Mouse (Mus musculus): ENCODE data around the gene Tmub1. TPM values are rescaled to one million over a fixed set of nuclear protein-coding genes. Genes with fewer than 3 reads are reported as not detected.

Gene Tmub1
- polyA plus RNA-seq, 1 experiment from 2014 or later, result 23.8 TPM

GRCm38 (mm10) chr5:24483326-24483725 is 35.7 kb upstream of the Tmub1 start:
- peaks cover 7% of the 10 kb centered on the region; the same call in 1 of the 2 replicates for H3K4me1 ChIP-seq (ENCODE audit: control insufficient read depth, insufficient read depth, low read length)
- peaks cover 74% of the 10 kb centered on the region for H3K36me3 ChIP-seq (ENCODE audit: control insufficient read depth, insufficient read depth, low read length)

GRCm38 (mm10) chr5:24482247-24483079 is 34.8 kb upstream of the Tmub1 start:
- ATAC-seq (ENCODE audit: low FRiP score, low TSS enrichment), result peak; percentile 41
- H3K27me3 ChIP-seq (ENCODE audit: control insufficient read depth, insufficient read depth, low read length), result no peaks in the 10 kb centered on the region
- no peak overlapping the region for H3K9ac ChIP-seq (ENCODE audit: low read depth, low read length)
- H3K4me2 ChIP-seq (replicated peaks; ENCODE audit: low read depth, low read length), result no peak overlapping the region
- no peak overlapping the region for H3K4me3 ChIP-seq (ENCODE audit: low read length)
- peaks cover 74% of the 10 kb centered on the region for H3K36me3 ChIP-seq (ENCODE audit: control insufficient read depth, insufficient read depth, low read length)
- H3K9me3 ChIP-seq (ENCODE audit: control insufficient read depth, low read length), result no peaks in the 10 kb centered on the region
- 60% methylated on average over 41 of the region's 41 CpGs for WGBS
- peak overlapping the region; percentile 12 for H3K27ac ChIP-seq (ENCODE audit: low read depth, low read length)
- peaks cover 7% of the 10 kb centered on the region; the same call in 1 of the 2 replicates for H3K4me1 ChIP-seq (ENCODE audit: control insufficient read depth, insufficient read depth, low read length)

More at GRCm38 (mm10) chr5:24483326-24483725, 35.7 kb upstream of the Tmub1 start:
- ATAC-seq (ENCODE audit: low FRiP score, low TSS enrichment), result peak; percentile 24
- H3K4me3 ChIP-seq (ENCODE audit: low read length), result no peak overlapping the region
- H3K9me3 ChIP-seq (ENCODE audit: control insufficient read depth, low read length), result no peaks in the 10 kb centered on the region
- H3K27me3 ChIP-seq (ENCODE audit: control insufficient read depth, insufficient read depth, low read length), result no peaks in the 10 kb centered on the region
- peak overlapping the region; percentile 18; the same call in 1 of the 2 replicates for H3K9ac ChIP-seq (ENCODE audit: low read depth, low read length)
- 24% methylated on average over 11 of the region's 11 CpGs for WGBS
- H3K27ac ChIP-seq (ENCODE audit: low read depth, low read length), result peak overlapping the region; percentile 12; the same call in 1 of the 2 replicates
- H3K4me2 ChIP-seq (replicated peaks; ENCODE audit: low read depth, low read length), result no peak overlapping the region

- Histone ChIP-seq H3K27me3 (ENCODE audit: control insufficient read depth, insufficient read depth, low read length) (no peaks in the 10 kb centered on the region), H3K36me3 (ENCODE audit: control insufficient read depth, insufficient read depth, low read length) (peaks cover 75% of the 10 kb centered on the region), H3K4me3 (ENCODE audit: low read length) (no peak overlapping the region), H3K4me2 (replicated peaks; ENCODE audit: low read depth, low read length) (no peak overlapping the region), H3K4me1 (ENCODE audit: control insufficient read depth, insufficient read depth, low read length) (peaks cover 7% of the 10 kb centered on the region; the same call in 1 of the 2 replicates), H3K9ac (ENCODE audit: low read depth, low read length) (0 out of 2 replicates have a peak overlapping the region, but pooled peaks have one; percentile 8), H3K27ac (ENCODE audit: low read depth, low read length) (no peak overlapping the region), H3K9me3 (ENCODE audit: control insufficient read depth, low read length) (no peaks in the 10 kb centered on the region)
- peak; percentile 40; the same call in 1 of the 2 replicates for ATAC-seq (ENCODE audit: low FRiP score, low TSS enrichment)
- WGBS, result 8% methylated on average over 4 of the region's 4 CpGs
Observed at GRCm38 (mm10) chr5:24481647-24482046, 34.0 kb upstream of the Tmub1 start.

DNA sequence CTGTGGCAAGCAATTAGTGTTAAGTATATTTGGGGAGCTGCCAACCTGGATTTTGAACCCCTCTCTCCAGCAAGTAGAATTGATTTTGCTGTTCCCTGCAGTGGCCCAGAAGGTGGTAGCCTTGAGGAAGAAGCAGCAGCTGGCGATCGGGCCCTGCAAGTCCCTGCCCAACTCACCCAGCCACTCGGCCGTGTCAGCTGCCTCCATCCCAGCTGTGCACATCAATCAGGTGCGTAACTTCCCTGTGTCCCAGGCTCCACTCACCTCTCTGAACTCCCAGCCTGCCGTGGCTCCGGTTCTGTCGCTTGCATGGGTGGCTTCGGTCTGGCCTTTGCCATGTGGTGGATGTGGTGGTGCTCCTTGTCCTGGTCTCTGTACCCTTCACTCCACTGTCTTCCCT is 30.3 kb upstream of the Tmub1 start:
- no peak overlapping the region for H3K27ac ChIP-seq (ENCODE audit: low read depth, low read length)
- WGBS, result 45% methylated on average over 9 of the region's 9 CpGs
- peaks cover 14% of the 10 kb centered on the region; the same call in 1 of the 2 replicates for H3K4me1 ChIP-seq (ENCODE audit: control insufficient read depth, insufficient read depth, low read length)
- H3K36me3 ChIP-seq (ENCODE audit: control insufficient read depth, insufficient read depth, low read length), result peaks cover 62% of the 10 kb centered on the region
- no peak overlapping the region for H3K4me2 ChIP-seq (replicated peaks; ENCODE audit: low read depth, low read length)
- H3K27me3 ChIP-seq (ENCODE audit: control insufficient read depth, insufficient read depth, low read length), result peaks cover 6% of the 10 kb centered on the region; the same call in 1 of the 2 replicates
- no peaks in the 10 kb centered on the region for H3K9me3 ChIP-seq (ENCODE audit: control insufficient read depth, low read length)
- ATAC-seq (ENCODE audit: low FRiP score, low TSS enrichment), result no peak
- no peak overlapping the region for H3K9ac ChIP-seq (ENCODE audit: low read depth, low read length)
- H3K4me3 ChIP-seq (ENCODE audit: low read length), result no peak overlapping the region

GRCm38 (mm10) chr5:24475476-24476241 is 28.0 kb upstream of the Tmub1 start:
- Histone ChIP-seq H3K27ac (ENCODE audit: low read depth, low read length) (no peak overlapping the region), H3K36me3 (ENCODE audit: control insufficient read depth, insufficient read depth, low read length) (peaks cover 44% of the 10 kb centered on the region), H3K9ac (ENCODE audit: low read depth, low read length) (peak overlapping the region; percentile 51; the same call in 1 of the 2 replicates), H3K4me3 (ENCODE audit: low read length) (peak overlapping the region; percentile 50), H3K4me2 (replicated peaks; ENCODE audit: low read depth, low read length) (peak overlapping the region; percentile 92; the same call in 1 of the 2 replicates), H3K9me3 (ENCODE audit: control insufficient read depth, low read length) (no peaks in the 10 kb centered on the region), H3K4me1 (ENCODE audit: control insufficient read depth, insufficient read depth, low read length) (peaks cover 18% of the 10 kb centered on the region; the same call in 1 of the 2 replicates), H3K27me3 (ENCODE audit: control insufficient read depth, insufficient read depth, low read length) (peaks cover 6% of the 10 kb centered on the region; the same call in 1 of the 2 replicates)
- ATAC-seq (ENCODE audit: low FRiP score, low TSS enrichment), result 0 out of 2 replicates have a peak, but pooled peaks have one; percentile 10
- 79% methylated on average over 6 of the region's 6 CpGs for WGBS

- peak overlapping the region; percentile 92 for H3K4me2 ChIP-seq (replicated peaks; ENCODE audit: low read depth, low read length)
- peaks cover 6% of the 10 kb centered on the region; the same call in 1 of the 2 replicates for H3K27me3 ChIP-seq (ENCODE audit: control insufficient read depth, insufficient read depth, low read length)
- no peak overlapping the region for H3K27ac ChIP-seq (ENCODE audit: low read depth, low read length)
- WGBS, result 2% methylated on average over 60 of the region's 67 CpGs
- H3K4me1 ChIP-seq (ENCODE audit: control insufficient read depth, insufficient read depth, low read length), result peaks cover 18% of the 10 kb centered on the region; the same call in 1 of the 2 replicates
- peaks cover 35% of the 10 kb centered on the region for H3K36me3 ChIP-seq (ENCODE audit: control insufficient read depth, insufficient read depth, low read length)
- peak; percentile 18; the same call in 1 of the 2 replicates for ATAC-seq (ENCODE audit: low FRiP score, low TSS enrichment)
- no peaks in the 10 kb centered on the region for H3K9me3 ChIP-seq (ENCODE audit: control insufficient read depth, low read length)
- H3K4me3 ChIP-seq (ENCODE audit: low read length), result peak overlapping the region; percentile 50
- H3K9ac ChIP-seq (ENCODE audit: low read depth, low read length), result peak overlapping the region; percentile 51
Observed at GRCm38 (mm10) chr5:24474723-24475261, 27.1 kb upstream of the Tmub1 start.

- Histone ChIP-seq H3K36me3 (ENCODE audit: control insufficient read depth, insufficient read depth, low read length) (peaks cover 29% of the 10 kb centered on the region), H3K9me3 (ENCODE audit: control insufficient read depth, low read length) (no peaks in the 10 kb centered on the region), H3K9ac (ENCODE audit: low read depth, low read length) (peak overlapping the region; percentile 51), H3K4me2 (replicated peaks; ENCODE audit: low read depth, low read length) (peak overlapping the region; percentile 92), H3K27me3 (ENCODE audit: control insufficient read depth, insufficient read depth, low read length) (peaks cover 6% of the 10 kb centered on the region; the same call in 1 of the 2 replicates), H3K27ac (ENCODE audit: low read depth, low read length) (no peak overlapping the region; the same call in 1 of the 2 replicates), H3K4me1 (ENCODE audit: control insufficient read depth, insufficient read depth, low read length) (peaks cover 18% of the 10 kb centered on the region; the same call in 1 of the 2 replicates), H3K4me3 (ENCODE audit: low read length) (peak overlapping the region; percentile 50)
- ATAC-seq (ENCODE audit: low FRiP score, low TSS enrichment), result peak; percentile 50
- 2% methylated on average over 57 of the region's 77 CpGs for whole genome bisulfite sequencing
Observed at GRCm38 (mm10) chr5:24474025-24474722, 26.5 kb upstream of the Tmub1 start.
